Mouse (Mus musculus) megakaryocyte, embryonic 14.5 days (primary cell): ENCODE data around the gene Fcrla. TPM values are rescaled to one million over a fixed set of nuclear protein-coding genes. Genes with fewer than 3 reads are reported as not detected.

Source experiments
- H3K27me3 ChIP-seq: replicated peaks from 2 replicates; pipeline ENCODE3; 2012; ENCODE audit warnings: inconsistent platforms
- H3K36me3 ChIP-seq: replicated peaks from 2 replicates; pipeline ENCODE3; 2012; ENCODE audit warnings: low read length, inconsistent platforms, mixed read lengths
- H3K4me1 ChIP-seq: 2 replicates; pipeline ENCODE4 v1.6.1; 2012; ENCODE audit warnings: inconsistent platforms
- H3K4me3 ChIP-seq: replicated peaks from 2 replicates; pipeline ENCODE3; 2012; ENCODE audit warnings: moderate library complexity, mild to moderate bottlenecking, inconsistent platforms
- H3K9me3 ChIP-seq: 2 replicates; pipeline ENCODE4 v1.6.1; 2012; ENCODE audit warnings: inconsistent platforms
- FLI1 ChIP-seq: IDR thresholded peaks from 2 replicates; pipeline ENCODE4 v1.6.1; 2012; ENCODE audit warnings: low read length, inconsistent platforms, mixed read lengths
- GATA1 ChIP-seq: IDR thresholded peaks from 3 replicates; pipeline ENCODE4 v1.6.1; 2012; ENCODE audit warnings: mixed read lengths, low read length, inconsistent platforms, borderline replicate concordance
- polyA plus RNA-seq: library from polyadenylated mRNA; stranded (reverse); fragments of >175 nt; gene quantifications from 2 replicates; pipeline ENCODE4 v1.2.3, GENCODE M21; 2012; ENCODE audit warnings: low replicate concordance; ENCODE audit not compliant: insufficient read depth

Fcrla gene
- polyA plus RNA-seq, 1 experiment = not detected

GRCm38 (mm10) chr1:170908341-170908740 is 19.0 kb downstream of the Fcrla start:
- Histone ChIP-seq H3K27me3 (peaks cover 66% of the 10 kb centered on the region), H3K36me3 (no peaks in the 10 kb centered on the region), H3K9me3 (no peaks in the 10 kb centered on the region), H3K4me3 (peak overlapping the region; percentile 90), H3K4me1 (peaks cover 39% of the 10 kb centered on the region)
- no peak for TF ChIP-seq GATA1
- TF ChIP-seq FLI1 = no peak

GRCm38 (mm10) chr1:170907456-170908191 is 19.8 kb downstream of the Fcrla start:
- H3K9me3 ChIP-seq = no peaks in the 10 kb centered on the region
- H3K27me3 ChIP-seq = peaks cover 64% of the 10 kb centered on the region
- peaks cover 35% of the 10 kb centered on the region for H3K4me1 ChIP-seq
- TF ChIP-seq GATA1 (no peak), FLI1 (no peak)
- H3K36me3 ChIP-seq = no peaks in the 10 kb centered on the region
- H3K4me3 ChIP-seq = peak overlapping the region; percentile 90

- H3K4me1 ChIP-seq = peaks cover 32% of the 10 kb centered on the region
- no peaks in the 10 kb centered on the region for H3K36me3 ChIP-seq
- peaks cover 62% of the 10 kb centered on the region for H3K27me3 ChIP-seq
- TF ChIP-seq GATA1 (no peak), FLI1 (no peak)
- H3K4me3 ChIP-seq = peak overlapping the region; percentile 90
- no peaks in the 10 kb centered on the region for H3K9me3 ChIP-seq
Measured at GRCm38 (mm10) chr1:170907111-170907455, 20.3 kb downstream of the Fcrla start.

- Histone ChIP-seq H3K9me3 (no peaks in the 10 kb centered on the region), H3K4me3 (no peak overlapping the region), H3K4me1 (peaks cover 34% of the 10 kb centered on the region), H3K27me3 (peaks cover 45% of the 10 kb centered on the region), H3K36me3 (no peaks in the 10 kb centered on the region)
- TF ChIP-seq FLI1 (no peak), GATA1 (no peak)
Measured at GRCm38 (mm10) chr1:170903485-170903884, 23.9 kb downstream of the Fcrla start.

- no peak for TF ChIP-seq GATA1
- TF ChIP-seq FLI1 = no peak
- H3K27me3 ChIP-seq = peaks cover 38% of the 10 kb centered on the region
- H3K36me3 ChIP-seq = no peaks in the 10 kb centered on the region
- no peaks in the 10 kb centered on the region for H3K9me3 ChIP-seq
- H3K4me3 ChIP-seq = no peak overlapping the region
- H3K4me1 ChIP-seq = peaks cover 30% of the 10 kb centered on the region
Measured at GRCm38 (mm10) chr1:170901536-170902238, 25.7 kb downstream of the Fcrla start.

- no peaks in the 10 kb centered on the region for H3K9me3 ChIP-seq
- peak overlapping the region; percentile 83 for H3K4me3 ChIP-seq
- peaks cover 32% of the 10 kb centered on the region for H3K27me3 ChIP-seq
- H3K36me3 ChIP-seq = no peaks in the 10 kb centered on the region
- TF ChIP-seq FLI1 (no peak), GATA1 (no peak)
- H3K4me1 ChIP-seq = peaks cover 30% of the 10 kb centered on the region
Measured at GRCm38 (mm10) chr1:170900799-170901467, 26.4 kb downstream of the Fcrla start.

GRCm38 (mm10) chr1:170898413-170899075 is 28.8 kb downstream of the Fcrla start:
- Histone ChIP-seq H3K4me3 (no peak overlapping the region), H3K27me3 (peaks cover 21% of the 10 kb centered on the region), H3K4me1 (peaks cover 30% of the 10 kb centered on the region)

GRCm38 (mm10) chr1:170896651-170897281 is 30.6 kb downstream of the Fcrla start:
- TF ChIP-seq GATA1 = no peak
- TF ChIP-seq FLI1 = no peak
- peaks cover 11% of the 10 kb centered on the region for H3K27me3 ChIP-seq
- H3K4me3 ChIP-seq = no peak overlapping the region

More at GRCm38 (mm10) chr1:170898413-170899075, 28.8 kb downstream of the Fcrla start:
- no peaks in the 10 kb centered on the region for H3K36me3 ChIP-seq
- no peaks in the 10 kb centered on the region for H3K9me3 ChIP-seq
- no peak for TF ChIP-seq GATA1
- TF ChIP-seq FLI1 = no peak

More at GRCm38 (mm10) chr1:170896651-170897281, 30.6 kb downstream of the Fcrla start:
- Histone ChIP-seq H3K9me3 (no peaks in the 10 kb centered on the region), H3K4me1 (peaks cover 35% of the 10 kb centered on the region), H3K36me3 (no peaks in the 10 kb centered on the region)
